Mouse (Mus musculus): ENCODE data around the gene Ski. TPM values are rescaled to one million over a fixed set of nuclear protein-coding genes. Genes with fewer than 3 reads are reported as not detected.
A peak's percentile ranks its signal among the peaks of the same experiment; 100 is the strongest.

Ski gene
- total RNA-seq, 2 experiments from 2014 or later, result 89.2 to 89.6 TPM

- no peak for DNase-seq
- intact Hi-C loops (cut with DNase I), result no loop called here
These were observed 63.9 kb downstream of the Ski start for GRCm38 (mm10) chr4:155158543-155158917.

- DNase-seq, result no peak
- intact Hi-C loops (cut with DNase I), result no loop called here
These were observed 64.4 kb downstream of the Ski start for GRCm38 (mm10) chr4:155157871-155158542.

- intact Hi-C loops (cut with DNase I), result no loop called here
- no peak for DNase-seq
These were observed 65.7 kb downstream of the Ski start for GRCm38 (mm10) chr4:155156734-155157133.

GRCm38 (mm10) chr4:155154986-155155385, 67.4 kb downstream of the Ski start:
- peak in 1 of 2 experiments; percentile 61 for DNase-seq

GRCm38 (mm10) chr4:155153389-155154072, 68.9 kb downstream of the Ski start:
- intact Hi-C loops (cut with DNase I), result no loop called here
- no peak for DNase-seq

More at GRCm38 (mm10) chr4:155154986-155155385, 67.4 kb downstream of the Ski start:
- intact Hi-C loops (cut with DNase I), result no loop called here

GRCm38 (mm10) chr4:155152476-155152875, 69.9 kb downstream of the Ski start:
- intact Hi-C loops (cut with DNase I), result no loop called here
- DNase-seq, result no peak

GRCm38 (mm10) chr4:155151845-155152244, 70.5 kb downstream of the Ski start:
- no peak for DNase-seq
- intact Hi-C loops (cut with DNase I), result loop anchor here (2.0 kb wide), 2 partner anchors 27 to 69 kb away; no protein-coding TSS in a partner anchor

GRCm38 (mm10) chr4:155151221-155151788, 71.1 kb downstream of the Ski start:
- DNase-seq, result no peak
- intact Hi-C loops (cut with DNase I), result loop anchor here (2.0 kb wide), 2 partner anchors 27 to 69 kb away; no protein-coding TSS in a partner anchor

GRCm38 (mm10) chr4:155150276-155151113, 71.9 kb downstream of the Ski start:
- intact Hi-C loops (cut with DNase I), result loop anchor here (2.0 kb wide), 2 partner anchors 28 to 70 kb away; no protein-coding TSS in a partner anchor
- peak; percentile 93 to 94 for DNase-seq

- intact Hi-C loops (cut with DNase I), result loop anchor here (2.0 kb wide), 2 partner anchors 29 to 71 kb away; no protein-coding TSS in a partner anchor
These were observed 72.5 kb downstream of the Ski start for GRCm38 (mm10) chr4:155149941-155150275.

GRCm38 (mm10) chr4:155148910-155149698, 73.3 kb downstream of the Ski start:
- DNase-seq, result peak; percentile 84 to 85
- intact Hi-C loops (cut with DNase I), result no loop called here

More at GRCm38 (mm10) chr4:155149941-155150275, 72.5 kb downstream of the Ski start:
- no peak for DNase-seq

GRCm38 (mm10) chr4:155148453-155148852, 73.9 kb downstream of the Ski start:
- intact Hi-C loops (cut with DNase I), result no loop called here
- DNase-seq, result no peak

GRCm38 (mm10) chr4:155146107-155146823, 76.1 kb downstream of the Ski start:
- intact Hi-C loops (cut with DNase I), result no loop called here

GRCm38 (mm10) chr4:155144548-155145180, 77.7 kb downstream of the Ski start:
- no peak for DNase-seq
- intact Hi-C loops (cut with DNase I), result no loop called here

More at GRCm38 (mm10) chr4:155146107-155146823, 76.1 kb downstream of the Ski start:
- no peak for DNase-seq

- peak; percentile 89 for DNase-seq
- intact Hi-C loops (cut with DNase I), result no loop called here
These were observed 78.4 kb downstream of the Ski start for GRCm38 (mm10) chr4:155143871-155144502.

GRCm38 (mm10) chr4:155143411-155143810, 79.0 kb downstream of the Ski start:
- intact Hi-C loops (cut with DNase I), result no loop called here
- DNase-seq, result no peak

GRCm38 (mm10) chr4:155142836-155143235, 79.6 kb downstream of the Ski start:
- no peak for DNase-seq
- intact Hi-C loops (cut with DNase I), result no loop called here

- intact Hi-C loops (cut with DNase I), result no loop called here
- peak; percentile 85 to 87 for DNase-seq
These were observed 81.6 kb downstream of the Ski start for GRCm38 (mm10) chr4:155140795-155141265.
